Mouse (Mus musculus) thymus, postnatal 14 days (tissue): ENCODE data around the gene Trim50.

Source experiments
- DNase-seq: peaks from one replicate; pipeline ENCODE4 v3.0.0; 2021

Trim50 gene

GRCm38 (mm10) chr5:135369787-135370654, 16.9 kb downstream of the Trim50 start, which contains the start of gene Nsun5:
Gene Nsun5 (plus strand): TSS chr5:135369953.
- DNase-seq, result peak; percentile 97

- no peak for DNase-seq
These were observed 18.1 kb downstream of the Trim50 start for GRCm38 (mm10) chr5:135371195-135371594.

GRCm38 (mm10) chr5:135373601-135374000, 20.5 kb downstream of the Trim50 start:
- no peak for DNase-seq

GRCm38 (mm10) chr5:135375167-135375566, 22.1 kb downstream of the Trim50 start:
- no peak for DNase-seq

- no peak for DNase-seq
These were observed 23.2 kb downstream of the Trim50 start for GRCm38 (mm10) chr5:135376341-135376740.

- no peak for DNase-seq
These were observed 27.6 kb downstream of the Trim50 start for GRCm38 (mm10) chr5:135380681-135381080.

GRCm38 (mm10) chr5:135381356-135381925, 28.3 kb downstream of the Trim50 start:
- DNase-seq, result no peak

GRCm38 (mm10) chr5:135382746-135383145, 29.7 kb downstream of the Trim50 start:
- DNase-seq, result no peak

- no peak for DNase-seq
These were observed 30.7 kb downstream of the Trim50 start for GRCm38 (mm10) chr5:135383771-135384170.

- DNase-seq, result peak; percentile 89
These were observed 41.1 kb downstream of the Trim50 start, which contains the start of gene Pom121 for GRCm38 (mm10) chr5:135394004-135394823. Gene Pom121 (minus strand): TSS chr5:135394546.

GRCm38 (mm10) chr5:135395826-135396225, 42.7 kb downstream of the Trim50 start:
- peak; percentile 54 for DNase-seq

GRCm38 (mm10) chr5:135399382-135399781, 46.3 kb downstream of the Trim50 start:
- DNase-seq, result no peak

GRCm38 (mm10) chr5:135400244-135400643, 47.1 kb downstream of the Trim50 start:
- peak; percentile 81 for DNase-seq

GRCm38 (mm10) chr5:135404623-135405022, 51.5 kb downstream of the Trim50 start:
- no peak for DNase-seq

- no peak for DNase-seq
These were observed 52.3 kb downstream of the Trim50 start for GRCm38 (mm10) chr5:135405437-135405836.

- peak; percentile 50 for DNase-seq
These were observed 55.0 kb downstream of the Trim50 start for GRCm38 (mm10) chr5:135408114-135408513.

GRCm38 (mm10) chr5:135410266-135410665, 57.2 kb downstream of the Trim50 start:
- DNase-seq, result no peak
